Mouse (Mus musculus) forebrain, postnatal 0 days (tissue): ENCODE results near the gene Xrcc1. TPM values are rescaled to one million over a fixed set of nuclear protein-coding genes. Genes with fewer than 3 reads are reported as not detected.
"Not testable (repeated sequence)": the region's sequence is repeated elsewhere in the genome, so short reads cannot be mapped to it uniquely, and the experiment has no call there.

Source experiments
- ATAC-seq: fragments of 200-750 bp; cut with Nextera tagmentation; 2 replicates; pipeline ENCODE4 v1.8.0; 2017; ENCODE audit warnings: mild to moderate bottlenecking, moderate library complexity
- DNase-seq: peaks from one replicate; pipeline ENCODE4 v3.0.0-alpha.2; 2015
- H3K27ac ChIP-seq: fragments of 300-500 bp; sonication (generic); 2 replicates; pipeline ENCODE4 v1.5.1; 2014; ENCODE audit warnings: low read depth, mild to moderate bottlenecking, antibody characterized with exemption, low read length, moderate library complexity, mixed read lengths
- H3K27me3 ChIP-seq: fragments of 300-500 bp; sonication (generic); 2 replicates; pipeline ENCODE4 v1.6.1; 2014; ENCODE audit warnings: mild to moderate bottlenecking, low read length, mixed read lengths; ENCODE audit not compliant: insufficient read depth
- H3K36me3 ChIP-seq: fragments of 300-500 bp; sonication (generic); 2 replicates; pipeline ENCODE4 v1.6.1; 2014; ENCODE audit warnings: mild to moderate bottlenecking, moderate library complexity; ENCODE audit not compliant: insufficient read depth
- H3K4me1 ChIP-seq: fragments of 300-500 bp; sonication (generic); 2 replicates; pipeline ENCODE4 v1.6.1; 2014; ENCODE audit warnings: antibody characterized with exemption; ENCODE audit not compliant: insufficient read depth
- H3K4me2 ChIP-seq: fragments of 300-500 bp; sonication (generic); 2 replicates; pipeline ENCODE4 v1.6.1; 2014; ENCODE audit warnings: low read depth, mild to moderate bottlenecking, moderate library complexity
- H3K4me3 ChIP-seq: fragments of 300-500 bp; sonication (generic); 2 replicates; pipeline ENCODE4 v1.5.1; 2014; ENCODE audit warnings: low read depth, low read length, mixed read lengths
- H3K9ac ChIP-seq: fragments of 300-500 bp; sonication (generic); 2 replicates; pipeline ENCODE4 v1.6.1; 2014; ENCODE audit warnings: mild to moderate bottlenecking
- H3K9me3 ChIP-seq: fragments of 300-500 bp; sonication (generic); 2 replicates; pipeline ENCODE4 v1.6.1; 2016; ENCODE audit warnings: low read length
- CTCF ChIP-seq: sonication (generic); IDR thresholded peaks from 2 replicates; pipeline ENCODE4 v1.5.1; 2016; ENCODE audit warnings: antibody characterized with exemption, control low read depth, low read depth
- WGBS: fragments of 180-500 bp; shearing (Covaris S2); extraction: QIAGEN DNeasy Blood & Tissue Kit; methylation state at CpG from one replicate; pipeline ENCODE4 v1.1.7; 2014; 5-methylcytosine and 5-hydroxymethylcytosine counted together
- polyA plus RNA-seq: library from polyadenylated mRNA; unstranded; fragments of >200 nt; fragmentation: Nextera tagmentation; extraction: Ambion mirVana; gene quantifications from 2 replicates; pipeline ENCODE4 v1.2.1, GENCODE M21; 2015
- total RNA-seq: library from RNA; depleted of rRNA; stranded (reverse); fragments of >200 nt; gene quantifications from 2 replicates; pipeline ENCODE4 v1.2.3, GENCODE M21; 2014

The Xrcc1 gene
- total and polyA plus RNA-seq, 2 experiments from 2014 or later = 48.6 to 49.8 TPM

GRCm38 (mm10) chr7:24505447-24506064 lies 40.5 kb upstream of the Xrcc1 start:
- H3K4me1 ChIP-seq = peaks cover 15% of the 10 kb centered on the region
- no peak for TF ChIP-seq CTCF
- H3K4me3 ChIP-seq = 0 out of 2 replicates have a peak overlapping the region, but pooled peaks have one; percentile 67
- peak; percentile 46 for DNase-seq
- ATAC-seq = no peak
- peak overlapping the region; percentile 71 for H3K4me2 ChIP-seq
- no peaks in the 10 kb centered on the region for H3K27me3 ChIP-seq
- peak overlapping the region; percentile 94 for H3K9ac ChIP-seq
- peaks cover 30% of the 10 kb centered on the region for H3K36me3 ChIP-seq
- no peaks in the 10 kb centered on the region for H3K9me3 ChIP-seq
- WGBS = 7% methylated on average over 15 of the region's 15 CpGs
- H3K27ac ChIP-seq = peak overlapping the region; percentile 100

- WGBS = 10% methylated on average over 3 of the region's 3 CpGs
- Histone ChIP-seq H3K27ac (peak overlapping the region; percentile 100), H3K4me2 (peak overlapping the region; percentile 71), H3K36me3 (peaks cover 28% of the 10 kb centered on the region), H3K27me3 (no peaks in the 10 kb centered on the region), H3K4me3 (peak overlapping the region; percentile 67), H3K4me1 (peaks cover 18% of the 10 kb centered on the region), H3K9me3 (no peaks in the 10 kb centered on the region), H3K9ac (peak overlapping the region; percentile 94)
- ATAC-seq = no peak
- DNase-seq = no peak
- no peak for TF ChIP-seq CTCF
Measured at GRCm38 (mm10) chr7:24506065-24506459, 40.0 kb upstream of the Xrcc1 start.

GRCm38 (mm10) chr7:24506476-24506837 lies 39.6 kb upstream of the Xrcc1 start:
- WGBS = 1% methylated on average over 12 of the region's 12 CpGs
- no peaks in the 10 kb centered on the region for H3K9me3 ChIP-seq

GRCm38 (mm10) chr7:24506838-24507725 lies 39.0 kb upstream of the Xrcc1 start, which contains the start of gene Zfp428:
Gene Zfp428, plus strand, starts transcription at chr7:24507006.
- H3K4me1 ChIP-seq = peaks cover 18% of the 10 kb centered on the region
- no peak for TF ChIP-seq CTCF
- peak within 1 kb of the TSS; percentile 94 for H3K9ac ChIP-seq
- peak; percentile 89 for ATAC-seq
- 3% methylated on average over 83 of the region's 84 CpGs for WGBS
- H3K4me3 ChIP-seq = peak within 1 kb of the TSS; percentile 67
- peak; percentile 95 for DNase-seq
- H3K27ac ChIP-seq = peak within 1 kb of the TSS; percentile 100
- no peaks in the 10 kb centered on the region for H3K27me3 ChIP-seq
- H3K36me3 ChIP-seq = peaks cover 26% of the 10 kb centered on the region
- H3K9me3 ChIP-seq = no peaks in the 10 kb centered on the region
- peak within 1 kb of the TSS; percentile 71 for H3K4me2 ChIP-seq

More at GRCm38 (mm10) chr7:24506476-24506837, 39.6 kb upstream of the Xrcc1 start:
- Histone ChIP-seq H3K27ac (peak overlapping the region; percentile 100), H3K4me2 (peak overlapping the region; percentile 71), H3K4me1 (peaks cover 18% of the 10 kb centered on the region), H3K36me3 (peaks cover 28% of the 10 kb centered on the region), H3K27me3 (no peaks in the 10 kb centered on the region), H3K4me3 (peak overlapping the region; percentile 67), H3K9ac (peak overlapping the region; percentile 94)
- DNase-seq (no peak), ATAC-seq (peak; percentile 20)
- TF ChIP-seq CTCF = no peak

GRCm38 (mm10) chr7:24507726-24508114 lies 38.4 kb upstream of the Xrcc1 start:
- Histone ChIP-seq H3K27ac (peak overlapping the region; percentile 100), H3K4me1 (peaks cover 18% of the 10 kb centered on the region), H3K9me3 (no peaks in the 10 kb centered on the region), H3K36me3 (peaks cover 22% of the 10 kb centered on the region), H3K4me3 (peak overlapping the region; percentile 67), H3K27me3 (no peaks in the 10 kb centered on the region), H3K9ac (peak overlapping the region; percentile 94), H3K4me2 (peak overlapping the region; percentile 71)
- DNase-seq = no peak
- TF ChIP-seq CTCF = no peak
- 1% methylated on average over 20 of the region's 20 CpGs for WGBS
- ATAC-seq = 0 out of 2 replicates have a peak, but pooled peaks have one; percentile 1

- ATAC-seq (no peak), DNase-seq (no peak)
- 87% methylated on average over 7 of the region's 7 CpGs for WGBS
- Histone ChIP-seq H3K4me2 (no peak within 1 kb of the TSS), H3K9me3 (no peaks in the 10 kb centered on the region), H3K27me3 (no peaks in the 10 kb centered on the region), H3K9ac (no peak within 1 kb of the TSS), H3K36me3 (peaks cover 23% of the 10 kb centered on the region), H3K27ac (no peak within 1 kb of the TSS), H3K4me3 (no peak within 1 kb of the TSS), H3K4me1 (peaks cover 11% of the 10 kb centered on the region; the same call in 1 of the 2 replicates)
- no peak for TF ChIP-seq CTCF
Measured at GRCm38 (mm10) chr7:24512355-24512754, 33.7 kb upstream of the Xrcc1 start, which contains the start of gene AC161166.1. Gene AC161166.1, minus strand, starts transcription at chr7:24512455.

- H3K27ac ChIP-seq, H3K4me2 ChIP-seq, H3K27me3 ChIP-seq, H3K9ac ChIP-seq, H3K4me1 ChIP-seq, H3K4me3 ChIP-seq, H3K9me3 ChIP-seq: not testable (repeated sequence)
- DNase-seq (peak; percentile 64), ATAC-seq (peak; percentile 12; the same call in 1 of the 2 replicates)
- H3K36me3 ChIP-seq = peaks cover 18% of the 10 kb centered on the region
- peak; percentile 56 for TF ChIP-seq CTCF
- 57% methylated on average over 8 of the region's 8 CpGs for WGBS
Measured at GRCm38 (mm10) chr7:24516319-24516718, 29.8 kb upstream of the Xrcc1 start.
